Mouse (Mus musculus) fibroblast of lung, adult 2 months (primary cell): ENCODE results near the gene Loxl3.

Experiments used
- DNase-seq: peaks from one replicate; pipeline ENCODE4 v3.0.0-alpha.2; 2011; ENCODE audit warnings: low read depth

Gene Loxl3

GRCm38 (mm10) chr6:83054074-83054851, 20.3 kb downstream of the Loxl3 start, which contains the start of gene Aup1:
TSS of gene Aup1 (plus strand) at chr6:83054521.
- peak; percentile 97 for DNase-seq

- DNase-seq = no peak
These were observed 21.0 kb downstream of the Loxl3 start, which contains the start of gene Htra2 for GRCm38 (mm10) chr6:83054871-83055431. TSS of gene Htra2 (minus strand) at chr6:83055273.

- DNase-seq = no peak
These were observed 23.8 kb downstream of the Loxl3 start, which contains the start of gene Dqx1 for GRCm38 (mm10) chr6:83057790-83058189. TSS of gene Dqx1 (plus strand) at chr6:83057844.

GRCm38 (mm10) chr6:83058725-83059124, 24.8 kb downstream of the Loxl3 start:
- no peak for DNase-seq

- no peak for DNase-seq
These were observed 32.0 kb downstream of the Loxl3 start for GRCm38 (mm10) chr6:83065995-83066394.

- DNase-seq = no peak
These were observed 32.5 kb downstream of the Loxl3 start for GRCm38 (mm10) chr6:83066441-83066840.

GRCm38 (mm10) chr6:83068221-83068620, 34.2 kb downstream of the Loxl3 start:
- no peak for DNase-seq

GRCm38 (mm10) chr6:83068706-83069487, 34.9 kb downstream of the Loxl3 start:
- no peak for DNase-seq

- no peak for DNase-seq
These were observed 35.7 kb downstream of the Loxl3 start for GRCm38 (mm10) chr6:83069488-83070246.

GRCm38 (mm10) chr6:83070247-83070310, 36.1 kb downstream of the Loxl3 start, which contains the start of gene Tlx2:
TSS of gene Tlx2 (minus strand) at chr6:83070293.
- DNase-seq = no peak

GRCm38 (mm10) chr6:83070311-83071219, 36.6 kb downstream of the Loxl3 start:
- no peak for DNase-seq

GRCm38 (mm10) chr6:83071220-83071619, 37.2 kb downstream of the Loxl3 start:
- no peak for DNase-seq

GRCm38 (mm10) chr6:83074979-83075378, 41.0 kb downstream of the Loxl3 start:
- DNase-seq = no peak

GRCm38 (mm10) chr6:83077630-83078323, 43.8 kb downstream of the Loxl3 start, which contains the start of gene Pcgf1:
TSS of gene Pcgf1 (plus strand) at chr6:83077869.
- peak; percentile 15 for DNase-seq

GRCm38 (mm10) chr6:83078324-83078858, 44.4 kb downstream of the Loxl3 start:
- peak; percentile 89 for DNase-seq

GRCm38 (mm10) chr6:83080210-83080609, 46.2 kb downstream of the Loxl3 start:
- DNase-seq = no peak

GRCm38 (mm10) chr6:83083497-83083896, 49.5 kb downstream of the Loxl3 start:
- no peak for DNase-seq

- no peak for DNase-seq
These were observed 50.5 kb downstream of the Loxl3 start for GRCm38 (mm10) chr6:83084477-83084876.

- DNase-seq = no peak
These were observed 52.4 kb downstream of the Loxl3 start, which contains the start of gene Lbx2 for GRCm38 (mm10) chr6:83086121-83087035. TSS of gene Lbx2 (plus strand) at chr6:83086367.
